Mouse (Mus musculus): ENCODE measurements around the gene Krtap9-3. TPM values are rescaled to one million over a fixed set of nuclear protein-coding genes. Genes with fewer than 3 reads are reported as not detected.
"Not testable (repeated sequence)": the region's sequence is repeated elsewhere in the genome, so short reads cannot be mapped to it uniquely, and the experiment has no call there.

Gene Krtap9-3
- total RNA-seq (2014; fragmentation: Nextera tagmentation) (not detected in 2 replicates), total RNA-seq (2017) (0.49 TPM in 1 of 2 replicates, not detected in the other), polyA plus RNA-seq (2012) (not detected in 2 replicates)

GRCm38 (mm10) chr11:99597742-99598141, at the start of gene Krtap9-3:
Krtap9-3 (minus strand) TSS chr11:99598105.
- H3K36me3 ChIP-seq (replicated peaks); H3K4me1 ChIP-seq (ENCODE audit: insufficient read depth, low read depth, low read length); H3K4me3 ChIP-seq (ENCODE audit: low read depth, low read length); ATAC-seq (ENCODE audit: extremely low read depth, insufficient number of reproducible peaks, low FRiP score, poor library complexity, severe bottlenecking); DNase-seq (ENCODE audit: low spot score); H3K27me3 ChIP-seq (ENCODE audit: insufficient read depth, low read length): not testable (repeated sequence)
- peaks cover 11% of the 10 kb centered on the region; the same call in 1 of the 2 replicates for H3K9me3 ChIP-seq (replicated peaks)

GRCm38 (mm10) chr11:99646444-99646843, 48.5 kb upstream of the Krtap9-3 start:
- DNase-seq (ENCODE audit: low spot score), result no peak
- Histone ChIP-seq H3K4me3 (ENCODE audit: low read depth, low read length) (no peak overlapping the region), H3K4me1 (ENCODE audit: insufficient read depth, low read depth, low read length) (no peaks in the 10 kb centered on the region), H3K36me3 (replicated peaks) (no peaks in the 10 kb centered on the region), H3K27me3 (ENCODE audit: insufficient read depth, low read length) (no peaks in the 10 kb centered on the region), H3K9me3 (replicated peaks) (peaks cover 19% of the 10 kb centered on the region)
- TF ChIP-seq GATA2 (IDR thresholded peaks at IDR 0.05; ENCODE audit: borderline replicate concordance, low read depth, low read length) (no peak), TAL1 (conservative IDR thresholded peaks at IDR 0.05; ENCODE audit: low read depth, low read length) (no peak), POLR2AphosphoS5 (IDR thresholded peaks at IDR 0.05; ENCODE audit: insufficient replicate concordance, low read depth, low read length) (no peak), CTCF (IDR thresholded peaks at IDR 0.05; ENCODE audit: low read depth, low read length) (no peak), GATA1 (IDR thresholded peaks at IDR 0.05; ENCODE audit: borderline replicate concordance, low read length) (no peak)
- no peak for ATAC-seq (ENCODE audit: extremely low read depth, insufficient number of reproducible peaks, low FRiP score, poor library complexity, severe bottlenecking)

GRCm38 (mm10) chr11:99644351-99644750, 46.4 kb upstream of the Krtap9-3 start:
- DNase-seq (ENCODE audit: low spot score), result no peak
- Histone ChIP-seq H3K4me3 (ENCODE audit: low read depth, low read length) (no peak overlapping the region), H3K27me3 (ENCODE audit: insufficient read depth, low read length) (no peaks in the 10 kb centered on the region), H3K4me1 (ENCODE audit: insufficient read depth, low read depth, low read length) (no peaks in the 10 kb centered on the region), H3K9me3 (replicated peaks) (peaks cover 12% of the 10 kb centered on the region), H3K36me3 (replicated peaks) (no peaks in the 10 kb centered on the region)
- no peak for ATAC-seq (ENCODE audit: extremely low read depth, insufficient number of reproducible peaks, low FRiP score, poor library complexity, severe bottlenecking)
- no peak for TF ChIP-seq CTCF (IDR thresholded peaks at IDR 0.05; ENCODE audit: low read depth, low read length)
- no peak for TF ChIP-seq GATA2 (IDR thresholded peaks at IDR 0.05; ENCODE audit: borderline replicate concordance, low read depth, low read length)
- no peak for TF ChIP-seq POLR2AphosphoS5 (IDR thresholded peaks at IDR 0.05; ENCODE audit: insufficient replicate concordance, low read depth, low read length)
- TF ChIP-seq GATA1 (IDR thresholded peaks at IDR 0.05; ENCODE audit: borderline replicate concordance, low read length), result no peak
- TF ChIP-seq TAL1 (conservative IDR thresholded peaks at IDR 0.05; ENCODE audit: low read depth, low read length), result no peak

- peaks cover 16% of the 10 kb centered on the region for H3K9me3 ChIP-seq (replicated peaks)
- not testable (repeated sequence) for DNase-seq (ENCODE audit: low spot score); H3K27me3 ChIP-seq (ENCODE audit: insufficient read depth, low read length); H3K4me1 ChIP-seq (ENCODE audit: insufficient read depth, low read depth, low read length); ATAC-seq (ENCODE audit: extremely low read depth, insufficient number of reproducible peaks, low FRiP score, poor library complexity, severe bottlenecking); H3K36me3 ChIP-seq (replicated peaks)
- H3K4me3 ChIP-seq (ENCODE audit: low read depth, low read length), result 0 out of 2 replicates have a peak within 1 kb of the TSS, but pooled peaks have one; percentile 9
These were observed 45.8 kb upstream of the Krtap9-3 start, which contains the start of gene Krtap4-7 for GRCm38 (mm10) chr11:99643635-99644139. Krtap4-7 (minus strand) TSS chr11:99644089.

- TF ChIP-seq CTCF (IDR thresholded peaks at IDR 0.05; ENCODE audit: low read depth, low read length) (no peak), GATA2 (IDR thresholded peaks at IDR 0.05; ENCODE audit: borderline replicate concordance, low read depth, low read length) (no peak), TAL1 (conservative IDR thresholded peaks at IDR 0.05; ENCODE audit: low read depth, low read length) (no peak), POLR2AphosphoS5 (IDR thresholded peaks at IDR 0.05; ENCODE audit: insufficient replicate concordance, low read depth, low read length) (no peak), GATA1 (IDR thresholded peaks at IDR 0.05; ENCODE audit: borderline replicate concordance, low read length) (no peak)
- Histone ChIP-seq H3K4me3 (ENCODE audit: low read depth, low read length) (no peak overlapping the region), H3K36me3 (replicated peaks) (no peaks in the 10 kb centered on the region), H3K9me3 (replicated peaks) (peaks cover 18% of the 10 kb centered on the region), H3K4me1 (ENCODE audit: insufficient read depth, low read depth, low read length) (no peaks in the 10 kb centered on the region), H3K27me3 (ENCODE audit: insufficient read depth, low read length) (no peaks in the 10 kb centered on the region)
- ATAC-seq (ENCODE audit: extremely low read depth, insufficient number of reproducible peaks, low FRiP score, poor library complexity, severe bottlenecking), result no peak
- DNase-seq (ENCODE audit: low spot score), result no peak
These were observed 43.0 kb upstream of the Krtap9-3 start for GRCm38 (mm10) chr11:99640926-99641325.

- Histone ChIP-seq H3K27me3 (ENCODE audit: insufficient read depth, low read length) (no peaks in the 10 kb centered on the region), H3K9me3 (replicated peaks) (peaks cover 17% of the 10 kb centered on the region), H3K4me1 (ENCODE audit: insufficient read depth, low read depth, low read length) (no peaks in the 10 kb centered on the region), H3K36me3 (replicated peaks) (no peaks in the 10 kb centered on the region), H3K4me3 (ENCODE audit: low read depth, low read length) (no peak overlapping the region)
- TF ChIP-seq CTCF (IDR thresholded peaks at IDR 0.05; ENCODE audit: low read depth, low read length), result no peak
- no peak for TF ChIP-seq POLR2AphosphoS5 (IDR thresholded peaks at IDR 0.05; ENCODE audit: insufficient replicate concordance, low read depth, low read length)
- TF ChIP-seq TAL1 (conservative IDR thresholded peaks at IDR 0.05; ENCODE audit: low read depth, low read length), result no peak
- no peak for TF ChIP-seq GATA1 (IDR thresholded peaks at IDR 0.05; ENCODE audit: borderline replicate concordance, low read length)
- no peak for TF ChIP-seq GATA2 (IDR thresholded peaks at IDR 0.05; ENCODE audit: borderline replicate concordance, low read depth, low read length)
- ATAC-seq (ENCODE audit: extremely low read depth, insufficient number of reproducible peaks, low FRiP score, poor library complexity, severe bottlenecking), result no peak
- no peak for DNase-seq (ENCODE audit: low spot score)
These were observed 39.2 kb upstream of the Krtap9-3 start for GRCm38 (mm10) chr11:99637086-99637485.

- Histone ChIP-seq H3K4me3 (ENCODE audit: low read depth, low read length) (no peak within 1 kb of the TSS), H3K9me3 (replicated peaks) (peaks cover 17% of the 10 kb centered on the region), H3K36me3 (replicated peaks) (no peaks in the 10 kb centered on the region), H3K4me1 (ENCODE audit: insufficient read depth, low read depth, low read length) (no peaks in the 10 kb centered on the region), H3K27me3 (ENCODE audit: insufficient read depth, low read length) (no peaks in the 10 kb centered on the region)
- no peak for DNase-seq (ENCODE audit: low spot score)
- ATAC-seq (ENCODE audit: extremely low read depth, insufficient number of reproducible peaks, low FRiP score, poor library complexity, severe bottlenecking), result no peak
- no peak for TF ChIP-seq TAL1 (conservative IDR thresholded peaks at IDR 0.05; ENCODE audit: low read depth, low read length)
These were observed 36.8 kb upstream of the Krtap9-3 start, which contains the start of gene Krtap4-2 for GRCm38 (mm10) chr11:99634653-99635134. Krtap4-2 (minus strand) TSS chr11:99635084.
